Mouse (Mus musculus): ENCODE data around the gene Grin2a. TPM values are rescaled to one million over a fixed set of nuclear protein-coding genes. Genes with fewer than 3 reads are reported as not detected.

Grin2a gene
- total RNA-seq, 2 experiments from 2014 or later, result 129 to 130 TPM

- no peak for DNase-seq (ENCODE audit: extremely low spot score in 1 of 2, low spot score in 2 of 2)
- intact Hi-C loops (cut with DNase I), result no loop called here
Observed at GRCm38 (mm10) chr16:9899176-9899575, 96.2 kb downstream of the Grin2a start.

- intact Hi-C loops (cut with DNase I), result no loop called here
- no peak for DNase-seq (ENCODE audit: extremely low spot score in 1 of 2, low spot score in 2 of 2)
Observed at GRCm38 (mm10) chr16:9895581-9895980, 99.8 kb downstream of the Grin2a start.

GRCm38 (mm10) chr16:9886155-9886554 lies 109.2 kb downstream of the Grin2a start:
- intact Hi-C loops (cut with DNase I), result no loop called here
- no peak for DNase-seq (ENCODE audit: extremely low spot score in 1 of 2, low spot score in 2 of 2)

GRCm38 (mm10) chr16:9884141-9884540 lies 111.2 kb downstream of the Grin2a start:
- DNase-seq (ENCODE audit: extremely low spot score in 1 of 2, low spot score in 2 of 2), result no peak
- intact Hi-C loops (cut with DNase I), result no loop called here

- intact Hi-C loops (cut with DNase I), result no loop called here
- DNase-seq (ENCODE audit: extremely low spot score in 1 of 2, low spot score in 2 of 2), result peak in 1 of 2 experiments; percentile 29
Observed at GRCm38 (mm10) chr16:9882420-9882819, 112.9 kb downstream of the Grin2a start.

- no peak for DNase-seq (ENCODE audit: extremely low spot score in 1 of 2, low spot score in 2 of 2)
- intact Hi-C loops (cut with DNase I), result no loop called here
Observed at GRCm38 (mm10) chr16:9873001-9873400, 122.4 kb downstream of the Grin2a start.

- intact Hi-C loops (cut with DNase I), result no loop called here
Observed at GRCm38 (mm10) chr16:9865710-9866109, 129.7 kb downstream of the Grin2a start.

GRCm38 (mm10) chr16:9865039-9865438 lies 130.3 kb downstream of the Grin2a start:
- no peak for DNase-seq (ENCODE audit: extremely low spot score in 1 of 2, low spot score in 2 of 2)
- intact Hi-C loops (cut with DNase I), result no loop called here

More at GRCm38 (mm10) chr16:9865710-9866109, 129.7 kb downstream of the Grin2a start:
- no peak for DNase-seq (ENCODE audit: extremely low spot score in 1 of 2, low spot score in 2 of 2)

GRCm38 (mm10) chr16:9857758-9858157 lies 137.6 kb downstream of the Grin2a start:
- no peak for DNase-seq (ENCODE audit: extremely low spot score in 1 of 2, low spot score in 2 of 2)
- intact Hi-C loops (cut with DNase I), result no loop called here

GRCm38 (mm10) chr16:9851265-9851988 lies 143.9 kb downstream of the Grin2a start:
- intact Hi-C loops (cut with DNase I), result no loop called here
- no peak for DNase-seq (ENCODE audit: extremely low spot score in 1 of 2, low spot score in 2 of 2)

- intact Hi-C loops (cut with DNase I), result no loop called here
- no peak for DNase-seq (ENCODE audit: extremely low spot score in 1 of 2, low spot score in 2 of 2)
Observed at GRCm38 (mm10) chr16:9841496-9841895, 153.9 kb downstream of the Grin2a start.

- intact Hi-C loops (cut with DNase I), result no loop called here
- DNase-seq (ENCODE audit: extremely low spot score in 1 of 2, low spot score in 2 of 2), result no peak
Observed at GRCm38 (mm10) chr16:9836542-9836941, 158.8 kb downstream of the Grin2a start.

- intact Hi-C loops (cut with DNase I), result no loop called here
- no peak for DNase-seq (ENCODE audit: extremely low spot score in 1 of 2, low spot score in 2 of 2)
Observed at GRCm38 (mm10) chr16:9834236-9834635, 161.1 kb downstream of the Grin2a start.

- peak in 1 of 2 experiments; percentile 42 for DNase-seq (ENCODE audit: extremely low spot score in 1 of 2, low spot score in 2 of 2)
- intact Hi-C loops (cut with DNase I), result no loop called here
Observed at GRCm38 (mm10) chr16:9825110-9825483, 170.3 kb downstream of the Grin2a start.

- DNase-seq (ENCODE audit: extremely low spot score in 1 of 2, low spot score in 2 of 2), result no peak
- intact Hi-C loops (cut with DNase I), result no loop called here
Observed at GRCm38 (mm10) chr16:9824436-9825109, 170.8 kb downstream of the Grin2a start.

GRCm38 (mm10) chr16:9823686-9824085 lies 171.7 kb downstream of the Grin2a start:
- DNase-seq (ENCODE audit: extremely low spot score in 1 of 2, low spot score in 2 of 2), result no peak
- intact Hi-C loops (cut with DNase I), result no loop called here

- DNase-seq (ENCODE audit: extremely low spot score in 1 of 2, low spot score in 2 of 2), result no peak
- intact Hi-C loops (cut with DNase I), result no loop called here
Observed at GRCm38 (mm10) chr16:9819508-9819907, 175.9 kb downstream of the Grin2a start.

GRCm38 (mm10) chr16:9801338-9801737 lies 194.0 kb downstream of the Grin2a start:
- DNase-seq (ENCODE audit: extremely low spot score in 1 of 2, low spot score in 2 of 2), result peak; percentile 27 to 30

GRCm38 (mm10) chr16:9800221-9800620 lies 195.1 kb downstream of the Grin2a start:
- intact Hi-C loops (cut with DNase I), result no loop called here

More at GRCm38 (mm10) chr16:9801338-9801737, 194.0 kb downstream of the Grin2a start:
- intact Hi-C loops (cut with DNase I), result no loop called here

GRCm38 (mm10) chr16:9792976-9793375 lies 202.4 kb downstream of the Grin2a start:
- intact Hi-C loops (cut with DNase I), result no loop called here
- no peak for DNase-seq (ENCODE audit: extremely low spot score in 1 of 2, low spot score in 2 of 2)

More at GRCm38 (mm10) chr16:9800221-9800620, 195.1 kb downstream of the Grin2a start:
- DNase-seq (ENCODE audit: extremely low spot score in 1 of 2, low spot score in 2 of 2), result no peak

Measured in left cerebral cortex, postnatal 10 days (tissue).